Mouse (Mus musculus): ENCODE data around the gene Ssh3.
"Not testable (repeated sequence)": the region's sequence is repeated elsewhere in the genome, so short reads cannot be mapped to it uniquely, and the experiment has no call there.

The Ssh3 gene

GRCm38 (mm10) chr19:4295391-4295790 lies 26.4 kb upstream of the Ssh3 start:
- no peak for DNase-seq

- DNase-seq: no peak
Measured at GRCm38 (mm10) chr19:4294381-4295097, 25.6 kb upstream of the Ssh3 start.

- DNase-seq: no peak
Measured at GRCm38 (mm10) chr19:4291161-4291560, 22.2 kb upstream of the Ssh3 start.

- no peak for DNase-seq
Measured at GRCm38 (mm10) chr19:4290749-4291148, 21.8 kb upstream of the Ssh3 start.

- no peak for DNase-seq
Measured at GRCm38 (mm10) chr19:4283653-4284052, 14.7 kb upstream of the Ssh3 start.

- DNase-seq: peak; percentile 93
Measured at GRCm38 (mm10) chr19:4282898-4283553, 14.0 kb upstream of the Ssh3 start, which contains the start of gene Ankrd13d. TSS of gene Ankrd13d (minus strand) at chr19:4283137.

GRCm38 (mm10) chr19:4280425-4280824 lies 11.4 kb upstream of the Ssh3 start:
- DNase-seq: no peak

GRCm38 (mm10) chr19:4279487-4279886 lies 10.5 kb upstream of the Ssh3 start:
- no peak for DNase-seq

- no peak for DNase-seq
Measured at GRCm38 (mm10) chr19:4270972-4271371, 2.0 kb upstream of the Ssh3 start.

GRCm38 (mm10) chr19:4270187-4270586 lies 1.2 kb upstream of the Ssh3 start:
- no peak for DNase-seq

- no peak for DNase-seq
Measured at GRCm38 (mm10) chr19:4265956-4266355, 3.0 kb downstream of the Ssh3 start.

GRCm38 (mm10) chr19:4264171-4264780 lies 4.7 kb downstream of the Ssh3 start:
- no peak for DNase-seq

- no peak for DNase-seq
Measured at GRCm38 (mm10) chr19:4263702-4264101, 5.3 kb downstream of the Ssh3 start.

- DNase-seq: no peak
Measured at GRCm38 (mm10) chr19:4262756-4263155, 6.2 kb downstream of the Ssh3 start.

GRCm38 (mm10) chr19:4261038-4261698 lies 7.8 kb downstream of the Ssh3 start:
- no peak for DNase-seq

- DNase-seq: no peak
Measured at GRCm38 (mm10) chr19:4257897-4258252, 11.1 kb downstream of the Ssh3 start.

- DNase-seq: peak; percentile 92
Measured at GRCm38 (mm10) chr19:4257216-4257896, 11.6 kb downstream of the Ssh3 start.

GRCm38 (mm10) chr19:4255583-4256162 lies 13.3 kb downstream of the Ssh3 start:
- DNase-seq: no peak

GRCm38 (mm10) chr19:4254230-4254629 lies 14.8 kb downstream of the Ssh3 start:
- DNase-seq: no peak

GRCm38 (mm10) chr19:4248683-4249082 lies 20.3 kb downstream of the Ssh3 start:
- not testable (repeated sequence) for DNase-seq

GRCm38 (mm10) chr19:4247010-4247409 lies 22.0 kb downstream of the Ssh3 start:
- no peak for DNase-seq

GRCm38 (mm10) chr19:4244775-4245174 lies 24.2 kb downstream of the Ssh3 start:
- DNase-seq: no peak

GRCm38 (mm10) chr19:4242416-4242815 lies 26.6 kb downstream of the Ssh3 start:
- DNase-seq: no peak
